Mouse (Mus musculus) splenic B cell, adult 2 months (primary cell): Measurements from ENCODE around the gene Dnase1l2.
A peak's percentile ranks its signal among the peaks of the same experiment; 100 is the strongest.
"Not testable (repeated sequence)": the region's sequence is repeated elsewhere in the genome, so short reads cannot be mapped to it uniquely, and the experiment has no call there.

Experiments
- DNase-seq: peaks from one replicate; pipeline ENCODE4 v3.0.0-alpha.2; 2011; ENCODE audit warnings: low read depth, low spot score
- H3K27me3 ChIP-seq: 2 replicates; pipeline ENCODE4 v1.6.1; 2012; ENCODE audit warnings: mild to moderate bottlenecking, low read length, moderate library complexity, mixed read lengths; ENCODE audit not compliant: control insufficient read depth, poor library complexity, insufficient read depth, severe bottlenecking
- H3K36me3 ChIP-seq: 2 replicates; pipeline ENCODE4 v1.6.1; 2012; ENCODE audit warnings: mild to moderate bottlenecking, low read length, moderate library complexity, mixed read lengths; ENCODE audit not compliant: control insufficient read depth, poor library complexity, insufficient read depth, severe bottlenecking

Gene Dnase1l2

DNA sequence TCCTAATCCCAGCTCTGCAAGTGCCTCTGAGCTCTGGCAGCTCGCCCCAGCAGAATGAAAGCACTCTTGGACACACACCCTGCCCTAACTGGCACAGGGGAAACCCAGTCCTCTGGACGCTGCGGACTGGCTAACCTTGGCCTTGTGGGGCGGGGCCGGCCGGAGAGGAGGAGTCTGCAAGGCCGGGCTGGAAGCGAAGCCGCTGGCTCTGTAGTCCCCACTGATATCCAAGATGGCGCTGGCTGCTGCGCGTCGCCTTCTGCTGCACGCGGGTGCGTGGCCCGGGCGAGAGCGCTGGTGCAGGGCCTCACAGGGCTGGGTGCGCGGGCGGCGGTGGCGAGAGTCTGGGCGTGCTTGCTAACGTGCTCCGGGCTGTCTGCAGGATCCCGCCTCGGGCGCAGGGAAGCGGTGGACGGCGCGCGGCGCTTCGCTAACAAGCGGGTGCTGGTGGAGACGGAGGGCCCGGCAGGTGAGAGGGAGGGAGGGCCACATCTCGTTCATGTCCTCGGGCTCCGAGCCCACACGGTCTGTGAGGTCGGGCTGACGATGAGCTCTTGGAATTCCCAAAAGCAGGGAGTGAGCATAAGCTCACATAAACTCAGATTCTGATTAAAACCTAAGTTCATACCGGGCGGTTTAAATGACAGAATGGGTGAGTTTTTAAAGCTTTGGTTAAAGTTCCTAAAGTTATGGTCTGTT, 16.3 kb downstream of the Dnase1l2 start, which contains the start of gene Eci1:
Gene Eci1, plus strand, starts transcription at position 171 of the 699 bp plus-strand sequence.
- peak; percentile 88 for DNase-seq
- Histone ChIP-seq H3K36me3 (peaks cover 15% of the 10 kb centered on the region; the same call in 1 of the 2 replicates), H3K27me3 (no peaks in the 10 kb centered on the region)

DNA sequence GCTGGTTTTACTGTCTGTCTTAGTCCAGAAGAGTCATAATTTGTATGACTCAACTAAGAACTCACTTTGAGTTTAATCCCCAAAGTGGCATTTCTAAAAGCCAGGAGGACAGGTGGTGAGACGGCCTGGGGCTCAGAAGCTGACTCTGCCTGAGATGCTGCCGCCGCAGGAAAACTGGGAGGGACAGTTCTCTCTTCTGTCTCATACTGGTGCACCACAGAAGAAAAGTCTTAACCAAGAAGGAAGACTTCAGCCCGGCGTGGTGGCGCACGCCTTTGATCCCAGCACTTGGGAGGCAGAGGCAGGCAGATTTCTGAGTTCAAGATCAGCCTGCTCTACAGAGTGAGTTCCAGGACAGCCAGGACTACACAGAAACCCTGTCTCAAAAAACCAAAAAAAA, 17.0 kb downstream of the Dnase1l2 start:
- Histone ChIP-seq H3K27me3 (no peaks in the 10 kb centered on the region), H3K36me3 (peaks cover 19% of the 10 kb centered on the region; the same call in 1 of the 2 replicates)
- no peak for DNase-seq

DNA sequence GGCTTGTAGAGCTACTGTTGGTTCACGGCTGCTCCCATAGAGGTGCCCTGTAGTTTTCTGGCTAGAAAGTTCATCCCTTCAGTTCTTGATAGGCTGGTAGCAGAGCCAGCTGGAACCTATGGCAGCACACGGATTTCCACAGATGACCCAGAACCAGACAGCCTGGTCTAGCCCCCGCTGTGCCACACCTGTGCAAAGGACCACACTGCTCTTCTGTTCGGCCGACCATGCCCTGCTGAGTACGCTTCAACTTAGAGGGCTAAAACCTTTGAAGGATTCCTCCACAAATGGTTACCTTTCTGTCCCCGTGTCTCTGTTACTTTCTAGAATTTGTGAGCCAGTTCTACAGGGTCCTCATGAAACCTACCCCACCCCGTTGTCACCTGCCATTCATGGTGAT, 17.6 kb downstream of the Dnase1l2 start:
- not testable (repeated sequence) for DNase-seq, H3K27me3 ChIP-seq
- peaks cover 20% of the 10 kb centered on the region; the same call in 1 of the 2 replicates for H3K36me3 ChIP-seq

DNA sequence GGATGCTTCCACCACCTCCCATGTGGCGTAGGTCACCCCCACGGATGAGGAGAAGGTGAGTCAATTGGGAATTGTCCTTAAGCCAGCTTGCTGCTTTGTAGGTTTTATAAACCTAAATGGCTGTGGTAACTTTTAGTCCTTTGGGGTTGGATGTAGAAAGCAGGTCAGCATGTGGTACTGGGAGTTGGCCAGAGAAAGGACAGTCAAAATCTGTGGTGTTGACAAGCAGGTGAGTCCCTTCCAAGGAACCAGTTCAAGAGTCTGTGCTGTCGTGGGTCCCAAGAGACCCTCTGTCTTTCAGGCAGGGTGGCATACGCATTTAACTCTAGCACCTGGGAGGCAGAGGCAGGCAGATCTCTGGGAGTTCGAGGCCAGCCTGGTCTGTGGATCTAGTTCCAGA, 18.4 kb downstream of the Dnase1l2 start:
- Histone ChIP-seq H3K36me3 (peaks cover 26% of the 10 kb centered on the region; the same call in 1 of the 2 replicates), H3K27me3 (no peaks in the 10 kb centered on the region)
- no peak for DNase-seq

DNA sequence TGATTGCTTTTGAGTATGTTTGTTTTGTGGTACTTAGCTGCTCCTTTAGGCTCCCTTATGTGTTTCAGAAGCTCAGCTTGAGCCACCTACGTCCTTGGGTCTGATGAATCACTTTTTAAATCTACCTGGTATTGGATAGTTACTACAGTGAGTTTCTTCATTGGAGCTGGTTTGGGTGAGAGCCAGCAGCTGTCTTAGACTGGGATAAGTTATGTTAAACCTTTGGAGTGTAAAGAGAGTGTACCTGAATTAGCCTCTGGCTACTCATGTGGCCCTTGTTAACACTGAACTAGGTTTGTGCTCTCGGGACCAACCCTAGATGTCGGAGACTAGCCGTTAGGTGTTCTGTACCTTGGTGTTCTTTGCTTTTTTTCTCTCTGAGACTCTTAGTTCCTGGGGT, 19.8 kb downstream of the Dnase1l2 start:
- Histone ChIP-seq H3K27me3 (no peaks in the 10 kb centered on the region), H3K36me3 (peaks cover 29% of the 10 kb centered on the region)
- DNase-seq: no peak

DNA sequence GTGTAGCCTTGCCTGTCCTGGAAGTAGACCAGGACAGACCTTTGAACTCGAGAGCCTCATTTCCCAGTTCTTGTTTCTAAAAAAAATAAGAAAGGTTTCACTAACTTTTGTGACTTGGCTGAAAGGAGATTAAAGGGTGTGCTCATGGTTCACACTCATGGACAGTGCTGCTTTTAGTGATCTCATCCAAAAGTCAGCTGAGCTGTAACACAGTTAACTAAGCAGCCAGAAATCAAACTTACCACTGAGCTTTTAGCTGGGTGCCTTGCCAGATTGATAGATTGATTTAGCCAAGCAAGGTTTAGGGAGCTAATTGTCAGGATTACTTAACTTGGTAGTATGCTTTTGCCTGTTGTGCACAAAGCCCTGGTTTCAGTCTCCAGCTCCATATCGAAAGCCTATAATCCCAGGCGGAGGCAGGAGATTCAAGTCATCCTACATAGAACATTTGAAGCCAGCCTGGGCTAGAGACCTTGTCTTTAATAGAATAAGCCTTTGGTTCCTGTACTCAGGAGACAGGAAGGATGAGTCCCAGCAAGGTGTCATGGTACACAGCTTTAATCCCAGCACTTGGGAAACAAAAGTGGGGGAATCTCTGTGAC, 26.8 kb downstream of the Dnase1l2 start:
- Histone ChIP-seq H3K36me3 (peaks cover 13% of the 10 kb centered on the region), H3K27me3 (no peaks in the 10 kb centered on the region)
- DNase-seq: no peak

DNA sequence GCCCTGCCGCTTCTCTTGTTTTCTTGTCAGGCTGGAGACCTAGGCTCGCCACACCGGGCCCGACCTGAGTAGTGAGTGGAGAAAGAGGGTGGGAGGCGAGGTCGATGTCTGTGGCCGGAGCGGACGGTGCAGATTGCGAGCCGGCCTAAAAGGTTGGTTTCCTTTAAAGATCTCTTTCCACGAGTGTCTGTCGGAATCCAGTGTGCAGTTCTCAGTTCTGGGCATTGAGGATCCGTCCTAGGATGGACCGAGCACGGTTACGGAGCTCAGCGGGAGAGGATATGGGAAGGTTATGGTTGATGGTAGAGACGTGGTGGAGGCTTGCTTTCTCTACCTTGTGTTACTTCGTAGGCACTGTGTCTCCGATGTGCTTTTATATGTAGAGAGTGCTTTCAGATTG, 27.9 kb downstream of the Dnase1l2 start:
- peaks cover 7% of the 10 kb centered on the region for H3K36me3 ChIP-seq
- DNase-seq: no peak

DNA sequence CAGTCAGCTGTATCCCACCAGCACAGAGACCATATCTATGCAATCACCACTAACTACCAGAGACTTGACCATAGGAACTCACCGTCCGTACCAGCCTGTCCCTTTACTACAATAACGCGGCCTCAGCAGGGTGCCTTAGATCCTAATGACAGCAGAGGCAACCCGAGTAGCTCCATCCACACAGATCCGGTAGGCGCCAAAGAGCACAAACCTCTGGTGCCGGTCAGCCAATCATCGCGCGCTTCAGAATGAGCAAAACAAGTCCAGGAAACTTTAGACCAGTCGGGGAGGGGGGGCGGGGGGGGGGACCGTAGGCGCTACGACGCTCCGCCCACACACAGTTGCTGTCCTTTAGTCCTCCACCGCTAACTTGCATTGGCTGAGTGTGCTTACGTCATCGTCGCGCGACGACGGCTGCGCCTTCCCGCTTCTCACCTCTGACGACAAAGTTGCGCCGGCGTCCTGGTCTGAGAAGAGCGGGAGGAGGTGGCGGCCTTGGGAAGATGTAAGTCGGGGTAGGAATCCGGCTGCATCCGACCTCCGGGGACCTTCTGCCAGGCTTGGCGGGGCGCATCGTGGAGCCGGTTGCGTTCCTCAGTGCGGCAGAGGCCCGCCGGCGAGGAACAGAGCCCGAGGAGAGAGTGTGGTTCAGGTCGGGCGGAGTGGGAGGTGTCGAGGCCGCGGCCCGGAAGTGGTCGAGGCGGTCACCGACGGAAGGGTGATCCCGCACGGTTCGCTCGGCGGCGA, 28.5 kb downstream of the Dnase1l2 start, which contains the start of gene Rnps1:
Gene Rnps1, plus strand, starts transcription at position 336 of the 747 bp plus-strand sequence.
- peak; percentile 99 for DNase-seq
- no peaks in the 10 kb centered on the region for H3K27me3 ChIP-seq
- peaks cover 5% of the 10 kb centered on the region for H3K36me3 ChIP-seq

More for the DNA sequence above, 27.9 kb downstream of the Dnase1l2 start:
- H3K27me3 ChIP-seq: no peaks in the 10 kb centered on the region

DNA sequence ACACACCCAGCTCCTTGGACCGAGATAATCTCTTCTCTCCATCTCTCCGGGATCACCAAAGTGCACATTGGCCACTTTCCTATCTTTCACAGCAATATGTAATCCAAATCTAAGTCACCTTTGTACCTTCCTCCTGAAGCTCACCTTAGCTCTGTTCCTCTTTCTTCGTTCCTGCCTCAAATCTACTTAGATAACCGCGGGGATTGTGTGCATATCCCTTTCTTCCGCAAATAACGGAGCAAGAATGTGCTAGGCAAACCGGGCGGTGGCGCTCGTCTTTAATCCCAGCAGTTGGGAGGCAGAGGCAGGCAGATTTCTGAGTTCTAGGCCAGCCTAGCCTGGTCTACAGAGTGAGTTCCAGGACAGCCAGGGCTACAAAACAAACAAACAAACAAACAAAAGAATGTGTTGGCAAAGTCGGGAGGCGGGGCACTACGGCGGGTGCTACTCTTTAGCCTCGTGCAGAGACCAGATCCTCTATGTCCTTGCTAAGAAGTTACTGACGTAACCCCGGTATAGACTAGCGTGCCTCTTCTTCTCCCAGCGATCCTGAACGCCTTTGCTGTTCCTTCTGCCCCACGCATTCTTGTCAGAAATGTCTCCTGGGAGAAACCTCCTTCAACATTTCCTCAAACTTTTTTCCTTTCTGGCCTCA, 29.2 kb downstream of the Dnase1l2 start:
- Histone ChIP-seq H3K36me3 (peaks cover 5% of the 10 kb centered on the region), H3K27me3 (no peaks in the 10 kb centered on the region)
- peak; percentile 59 for DNase-seq

DNA sequence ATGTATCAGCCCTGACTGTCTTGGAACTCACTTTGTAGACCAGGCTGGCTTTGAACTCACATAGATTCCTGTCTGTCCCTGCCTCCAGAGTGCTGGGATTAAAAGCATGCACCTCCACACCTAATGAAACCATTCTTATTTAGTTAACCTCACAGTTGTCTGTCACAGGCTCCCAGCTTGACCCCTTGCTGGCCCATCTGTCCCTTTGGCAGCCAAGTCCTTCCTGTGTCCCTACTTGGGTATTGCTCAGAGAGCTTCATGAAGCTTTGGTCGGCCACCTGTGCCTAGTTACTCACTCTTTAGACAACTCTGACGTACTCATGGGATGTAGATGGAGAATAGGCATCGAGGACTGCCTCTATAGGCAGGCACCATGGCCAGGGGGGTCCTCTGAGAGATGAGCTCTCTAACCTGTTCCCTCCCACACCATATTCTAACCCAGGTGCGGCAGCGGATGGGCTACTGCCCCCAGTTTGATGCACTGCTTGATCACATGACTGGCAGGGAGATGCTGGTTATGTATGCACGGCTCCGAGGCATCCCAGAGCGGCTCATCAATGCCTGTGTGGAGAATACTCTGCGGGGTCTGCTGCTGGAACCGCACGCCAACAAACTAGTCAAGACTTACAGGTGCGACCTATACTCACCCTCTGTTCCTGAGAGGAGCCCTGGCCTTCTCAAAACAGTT, 35.6 kb downstream of the Dnase1l2 start:
- Histone ChIP-seq H3K27me3 (no peaks in the 10 kb centered on the region), H3K36me3 (peaks cover 13% of the 10 kb centered on the region)
- no peak for DNase-seq

DNA sequence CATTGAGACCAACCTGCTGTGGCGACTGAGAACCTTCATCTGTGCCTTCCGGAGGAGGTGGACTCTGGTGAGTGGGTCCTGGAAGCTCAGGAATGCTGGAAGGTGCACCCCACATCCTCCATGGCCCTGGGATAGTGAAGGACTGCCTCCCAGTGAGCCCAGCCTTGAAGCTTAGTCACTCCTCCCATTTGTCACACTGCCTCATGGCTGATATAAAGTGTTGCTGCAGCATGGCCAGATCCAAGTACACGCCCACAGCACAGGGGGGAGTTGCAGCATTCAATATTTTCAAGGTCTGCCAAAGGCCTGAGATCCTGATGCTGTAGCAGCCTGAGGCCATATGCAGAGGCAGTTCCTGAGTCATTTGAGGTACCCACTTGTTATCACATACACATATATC, 40.5 kb downstream of the Dnase1l2 start:
- H3K36me3 ChIP-seq: peaks cover 11% of the 10 kb centered on the region
- DNase-seq: no peak
- no peaks in the 10 kb centered on the region for H3K27me3 ChIP-seq

DNA sequence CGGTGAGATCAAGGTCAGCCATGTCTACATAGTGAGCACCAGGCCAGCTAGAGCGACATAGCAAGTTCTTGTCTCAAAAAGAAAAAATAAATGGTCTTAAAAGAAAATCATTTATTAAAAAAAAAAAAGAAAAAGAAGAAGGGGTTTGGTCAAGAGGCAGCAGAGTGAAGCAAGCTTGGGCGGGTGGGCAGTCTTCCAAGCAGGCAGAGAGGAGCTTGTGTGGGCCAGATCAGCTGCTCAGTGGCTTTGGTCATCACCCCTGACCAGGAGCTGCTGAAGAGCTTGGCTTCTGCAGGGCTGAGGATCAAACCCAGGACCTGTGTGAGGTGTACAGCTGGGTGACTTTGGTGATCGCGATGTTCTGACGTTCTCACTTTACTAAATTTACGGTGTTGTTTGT, 48.4 kb downstream of the Dnase1l2 start:
- no peaks in the 10 kb centered on the region for H3K27me3 ChIP-seq
- DNase-seq: no peak
- H3K36me3 ChIP-seq: peaks cover 3% of the 10 kb centered on the region; the same call in 1 of the 2 replicates

DNA sequence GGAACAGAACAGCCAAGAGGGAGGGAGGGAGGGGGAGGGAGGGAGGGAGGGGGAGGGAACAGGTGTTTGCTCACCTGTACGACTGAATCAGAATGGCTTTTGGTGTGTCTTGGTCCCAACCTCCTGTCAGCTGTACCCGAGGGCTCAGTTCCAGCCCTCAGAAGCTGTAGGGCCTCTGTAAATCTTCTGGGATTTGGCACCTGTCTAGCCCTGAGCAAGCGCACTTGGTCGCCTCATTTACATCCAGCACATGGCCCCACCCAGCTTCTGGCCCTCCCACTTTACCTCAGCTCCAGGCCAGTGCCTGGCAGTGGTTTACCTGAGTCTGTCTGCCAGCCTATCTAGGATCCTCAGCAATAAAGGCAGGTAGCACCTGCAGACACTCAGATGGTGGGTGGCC, 49.4 kb downstream of the Dnase1l2 start:
- Histone ChIP-seq H3K27me3 (no peaks in the 10 kb centered on the region), H3K36me3 (peaks cover 3% of the 10 kb centered on the region; the same call in 1 of the 2 replicates)
- DNase-seq: no peak

DNA sequence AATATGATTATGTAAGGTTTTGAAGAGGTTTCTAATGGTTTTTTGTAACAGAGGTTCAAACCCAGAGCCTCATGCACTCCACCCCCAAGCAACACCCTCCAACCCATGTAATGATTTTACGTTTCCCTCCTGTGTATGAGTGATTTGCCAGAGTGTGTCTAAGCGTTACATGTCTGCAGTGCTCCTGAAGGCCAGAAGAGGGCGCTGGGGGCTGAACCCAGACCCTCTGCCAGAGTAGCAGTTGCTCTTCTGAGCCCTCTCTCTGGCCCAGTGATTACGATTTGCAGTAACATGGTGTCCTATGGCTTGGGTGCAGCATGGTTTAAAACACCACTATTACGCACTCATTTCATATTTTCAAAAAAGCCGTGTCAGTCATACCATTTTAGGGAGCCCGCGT, 51.8 kb downstream of the Dnase1l2 start:
- DNase-seq: peak; percentile 45

More for the DNA sequence above, 51.8 kb downstream of the Dnase1l2 start:
- H3K27me3 ChIP-seq: no peaks in the 10 kb centered on the region
- no peaks in the 10 kb centered on the region; the same call in 1 of the 2 replicates for H3K36me3 ChIP-seq
